Mouse (Mus musculus) heart, adult 8-10 months (tissue): ENCODE data around the gene Preb. TPM values are rescaled to one million over a fixed set of nuclear protein-coding genes. Genes with fewer than 3 reads are reported as not detected.
A peak's percentile ranks its signal among the peaks of the same experiment; 100 is the strongest.

Source experiments
- DNase-seq: peaks from one replicate; pipeline ENCODE4 v3.0.0; 2022; ENCODE audit warnings: low spot score
- total RNA-seq, 4 experiments: library from RNA; stranded (reverse); gene quantifications; 2 replicates each; pipeline ENCODE4 v1.2.4; 2022

Preb gene
- total RNA-seq, 4 experiments from 2014 or later, result 82.1 to 97.6 (median 89.6) TPM

DNA sequence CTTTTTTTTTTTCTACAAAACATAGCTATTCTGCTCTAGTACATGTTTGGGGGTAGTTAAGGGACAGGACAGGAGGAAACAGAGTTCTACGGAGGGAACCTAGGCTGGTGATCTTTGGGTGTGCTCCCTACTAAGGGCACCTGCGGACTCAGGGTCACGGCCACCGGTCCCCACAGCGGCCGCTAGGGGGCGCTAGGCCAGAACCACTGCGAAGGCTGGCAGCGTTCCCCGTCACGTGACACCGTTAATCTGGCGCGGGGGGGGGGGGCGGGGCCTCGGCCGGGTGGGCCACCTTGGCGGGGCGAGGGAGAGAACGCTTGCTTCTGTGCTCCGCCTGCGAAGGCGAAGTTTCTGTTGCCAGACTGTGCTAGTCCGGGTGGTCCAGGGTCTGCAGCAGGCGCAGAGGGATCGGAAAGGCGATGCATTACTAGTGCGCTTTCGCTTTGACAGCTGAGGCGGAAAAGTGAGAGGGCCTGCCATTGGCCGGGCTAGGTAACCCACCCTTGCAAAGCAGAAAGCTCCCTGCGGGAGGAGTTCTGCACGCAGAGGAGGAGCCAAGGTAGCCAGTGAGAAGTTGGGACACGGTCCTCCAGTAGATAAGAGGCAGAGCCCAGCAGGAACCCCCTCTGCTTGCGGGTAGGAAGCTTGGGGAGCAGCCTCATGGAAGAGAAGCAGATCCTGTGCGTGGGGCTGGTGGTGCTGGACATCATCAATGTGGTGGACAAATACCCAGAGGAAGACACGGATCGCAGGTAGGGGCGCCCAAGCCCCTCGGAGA lies 38.7 kb downstream of the Preb start, which contains the start of gene Khk:
Gene Khk (plus strand): TSS at position 176 of the 778 bp plus-strand sequence.
- DNase-seq, result peak; percentile 87

- DNase-seq, result no peak
Observed at GRCm38 (mm10) chr5:30920621-30921020, 39.5 kb downstream of the Preb start.

DNA sequence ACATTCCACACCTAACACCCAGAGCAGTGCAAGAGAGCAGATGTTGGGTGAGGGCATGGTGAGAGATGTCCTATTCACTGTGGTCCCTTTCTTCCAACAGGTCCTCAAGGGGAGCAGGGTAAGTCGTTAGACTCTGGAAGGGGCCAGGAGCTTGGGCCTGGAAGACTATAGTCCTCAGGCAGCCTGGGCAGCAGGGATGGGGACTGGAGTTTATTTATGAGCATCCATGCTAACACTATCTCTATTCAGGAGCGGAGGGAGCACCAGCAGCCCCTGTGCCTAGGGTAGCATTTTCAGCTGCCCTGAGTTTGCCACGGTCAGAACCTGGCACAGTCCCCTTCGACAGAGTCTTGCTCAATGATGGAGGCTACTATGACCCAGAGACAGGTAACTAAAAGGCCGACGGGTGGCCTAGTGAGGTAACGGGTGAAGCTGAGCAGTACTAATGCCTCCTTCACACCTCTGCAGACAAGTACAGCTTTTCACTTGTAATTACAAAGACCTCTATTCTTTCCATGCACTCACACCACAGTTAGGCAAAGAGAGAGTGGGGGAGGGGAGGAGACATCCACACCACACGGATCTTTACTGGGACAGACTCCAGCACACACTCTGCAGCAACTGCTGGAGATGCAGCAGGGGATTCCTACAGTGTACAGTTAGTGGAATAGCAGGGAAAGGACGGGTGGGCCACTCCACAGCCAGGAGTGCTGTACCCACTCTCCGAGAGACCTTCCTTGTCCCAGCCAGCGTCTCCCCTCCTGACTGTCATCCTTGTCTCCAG lies 40.1 kb downstream of the Preb start:
- no peak for DNase-seq

DNA sequence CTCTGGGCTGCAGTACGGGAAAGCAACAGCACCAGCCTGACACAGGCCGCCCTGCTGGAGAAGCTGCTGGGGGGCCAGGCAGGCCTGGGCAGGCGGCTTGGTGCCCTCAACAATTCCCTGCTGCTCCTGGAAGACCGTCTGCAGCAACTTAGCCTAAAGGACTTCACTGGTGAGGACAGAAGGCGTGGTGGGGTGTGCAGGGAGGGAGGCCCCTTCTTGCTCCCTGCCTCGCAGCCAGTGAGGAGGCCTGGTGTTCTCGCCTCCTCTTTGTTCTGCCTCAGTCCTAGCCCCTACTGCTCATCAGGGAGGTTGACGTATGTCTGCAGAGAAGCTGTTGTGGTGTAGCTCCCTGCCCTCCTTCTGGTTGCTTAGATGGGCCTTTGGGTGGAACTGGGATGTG lies 41.5 kb downstream of the Preb start:
- no peak for DNase-seq

DNA sequence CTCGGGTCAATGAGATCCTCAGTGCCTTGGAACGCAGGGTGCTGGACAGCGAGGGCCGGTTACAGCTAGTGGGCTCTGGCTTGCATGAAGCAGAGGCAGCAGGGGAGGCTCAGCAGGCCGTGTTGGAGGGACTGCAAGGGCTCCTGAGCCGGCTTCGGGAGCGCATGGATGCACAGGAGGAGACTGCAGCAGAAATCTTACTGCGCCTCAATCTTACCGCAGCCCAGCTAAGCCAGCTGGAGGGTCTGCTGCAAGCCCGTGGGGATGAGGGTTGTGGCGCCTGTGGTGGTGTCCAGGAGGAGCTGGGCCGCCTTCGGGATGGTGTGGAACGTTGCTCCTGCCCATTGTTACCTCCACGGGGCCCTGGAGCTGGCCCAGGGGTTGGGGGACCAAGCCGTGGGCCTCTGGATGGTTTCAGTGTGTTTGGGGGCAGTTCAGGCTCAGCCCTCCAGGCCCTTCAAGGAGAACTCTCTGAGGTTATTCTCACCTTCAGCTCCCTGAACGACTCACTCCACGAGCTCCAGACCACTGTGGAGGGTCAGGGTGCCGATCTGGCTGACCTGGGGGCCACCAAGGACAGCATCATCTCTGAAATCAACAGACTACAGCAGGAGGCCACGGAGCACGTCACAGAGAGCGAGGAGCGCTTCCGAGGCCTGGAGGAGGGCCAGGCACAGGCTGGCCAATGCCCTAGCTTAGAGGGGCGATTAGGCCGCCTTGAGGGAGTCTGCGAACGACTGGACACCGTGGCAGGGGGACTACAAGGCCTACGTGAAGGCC lies 42.1 kb downstream of the Preb start:
- no peak for DNase-seq

GRCm38 (mm10) chr5:30917348-30917747 lies 42.8 kb downstream of the Preb start:
- no peak for DNase-seq

GRCm38 (mm10) chr5:30916841-30917240 lies 43.3 kb downstream of the Preb start:
- no peak for DNase-seq

DNA sequence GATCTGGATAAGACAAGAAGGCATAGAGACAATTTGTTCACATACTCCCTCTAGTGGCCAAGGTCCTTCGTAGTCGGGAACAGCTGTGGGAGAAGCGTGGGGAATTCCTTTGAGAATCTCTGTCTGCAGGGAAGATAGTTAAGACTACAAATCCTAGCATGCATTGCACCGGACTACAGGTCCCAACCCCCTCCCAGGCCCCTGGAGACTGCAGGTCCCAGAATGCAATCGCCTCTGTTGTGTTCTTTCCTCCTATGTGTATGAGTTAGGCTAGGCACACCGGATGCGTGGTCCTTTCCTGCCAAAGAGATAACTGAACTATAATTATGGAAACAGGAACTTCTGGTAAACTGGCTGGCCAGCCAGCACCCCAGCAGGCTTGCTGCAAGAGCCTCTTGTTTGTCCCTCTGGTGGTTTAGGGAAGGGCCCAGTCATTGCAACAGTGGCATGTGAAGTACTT lies 44.2 kb downstream of the Preb start:
- peak; percentile 97 for DNase-seq

DNA sequence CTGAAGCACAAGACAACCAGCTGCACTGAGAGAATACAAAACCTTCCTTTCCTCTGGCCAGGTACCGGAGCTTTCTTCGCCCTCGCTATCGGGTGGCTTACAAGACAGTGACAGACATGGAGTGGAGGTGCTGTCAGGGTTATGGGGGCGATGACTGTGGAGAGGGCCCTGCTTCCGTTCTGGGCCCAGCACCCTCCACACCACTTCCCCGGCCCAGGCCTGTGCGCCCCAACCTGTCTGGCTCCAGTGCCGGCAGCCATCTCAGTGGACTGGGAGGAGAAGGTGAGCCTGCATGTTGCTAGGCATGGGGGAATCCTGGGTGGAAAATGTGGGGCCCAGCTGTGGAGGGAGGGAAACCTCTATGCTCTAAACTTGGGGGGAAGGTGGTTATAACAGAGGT lies 44.7 kb downstream of the Preb start:
- no peak for DNase-seq

DNA sequence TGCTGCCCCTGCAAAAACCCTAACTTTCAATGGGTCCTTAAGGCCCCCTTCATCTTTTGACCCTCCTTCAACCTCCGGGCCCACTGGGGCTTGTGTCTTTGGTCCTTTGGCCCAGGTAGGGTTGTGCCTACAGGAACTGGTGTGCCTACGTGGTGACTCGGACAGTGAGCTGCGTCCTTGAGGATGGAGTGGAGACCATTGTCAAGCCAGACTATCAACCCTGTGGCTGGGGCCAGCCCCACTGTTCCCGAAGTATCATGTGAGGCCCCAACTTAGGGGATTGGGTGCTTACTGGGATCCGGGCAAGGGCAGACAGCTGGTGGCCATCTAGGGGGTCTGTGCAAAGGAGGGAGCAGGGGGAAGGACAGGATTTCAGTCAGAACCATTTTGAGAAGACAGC lies 45.3 kb downstream of the Preb start:
- DNase-seq, result no peak

- DNase-seq, result no peak
Observed at GRCm38 (mm10) chr5:30914101-30914635, 46.0 kb downstream of the Preb start.

DNA sequence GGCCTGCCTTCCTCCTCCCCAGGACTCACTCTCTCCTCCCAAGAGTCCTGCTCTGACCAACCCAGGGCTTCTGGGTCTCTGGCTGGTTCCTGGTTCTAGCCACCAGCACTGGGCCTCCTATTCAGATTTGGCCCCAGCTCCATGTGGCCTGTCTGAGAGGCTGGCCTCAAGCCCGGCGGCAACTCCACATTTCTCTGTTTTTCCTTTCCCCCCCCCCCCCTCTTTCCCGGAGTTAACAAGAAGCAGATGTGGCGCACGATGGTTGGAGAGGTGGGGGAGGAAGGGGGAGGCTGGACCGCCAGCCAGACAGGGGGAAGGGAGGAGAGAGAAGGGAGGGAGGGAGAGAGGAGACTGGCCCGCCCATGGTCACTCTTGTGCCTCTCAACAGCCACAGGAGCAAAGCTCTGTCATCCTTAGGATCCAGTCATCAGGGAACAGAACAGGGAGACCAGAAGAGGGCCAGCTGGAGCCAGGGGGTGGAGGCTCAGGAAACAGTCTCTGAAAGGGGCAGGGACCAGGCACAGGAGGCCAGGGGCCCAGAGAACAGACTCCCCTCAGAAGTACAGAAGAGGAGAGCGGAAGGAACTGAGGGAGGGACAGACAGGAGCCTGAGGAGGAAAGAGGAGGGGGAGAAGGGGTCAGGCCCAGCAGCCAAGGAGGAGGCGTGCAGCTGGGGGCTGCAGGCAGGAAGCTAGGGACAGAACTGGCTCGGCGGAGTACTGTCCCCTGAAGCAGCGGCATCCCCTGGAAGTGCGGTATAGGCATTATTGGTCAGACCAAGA lies 46.9 kb downstream of the Preb start, which contains the start of gene Emilin1:
Gene Emilin1 (plus strand): TSS at position 343 of the 782 bp plus-strand sequence.
- peak; percentile 78 for DNase-seq

- no peak for DNase-seq
Observed at GRCm38 (mm10) chr5:30912156-30912555, 48.0 kb downstream of the Preb start.

DNA sequence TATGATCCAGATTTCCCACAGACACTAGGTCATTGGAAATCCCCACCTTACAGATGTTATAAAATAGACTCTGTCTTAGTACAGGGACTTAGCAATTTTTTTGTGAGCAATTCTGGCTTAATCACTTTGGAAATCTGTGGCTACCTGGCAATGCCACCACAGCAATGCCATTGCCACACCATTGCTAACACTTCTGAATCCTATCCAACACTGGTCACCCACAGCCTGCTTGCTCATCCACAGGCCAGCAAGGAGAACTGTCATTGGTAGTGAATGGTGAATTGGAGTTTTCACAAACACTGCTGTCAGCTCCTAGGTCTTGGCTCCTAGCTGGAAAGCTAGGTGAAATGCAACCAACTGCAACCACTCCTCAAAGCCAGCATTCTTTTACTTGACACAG lies 49.7 kb downstream of the Preb start:
- no peak for DNase-seq

DNA sequence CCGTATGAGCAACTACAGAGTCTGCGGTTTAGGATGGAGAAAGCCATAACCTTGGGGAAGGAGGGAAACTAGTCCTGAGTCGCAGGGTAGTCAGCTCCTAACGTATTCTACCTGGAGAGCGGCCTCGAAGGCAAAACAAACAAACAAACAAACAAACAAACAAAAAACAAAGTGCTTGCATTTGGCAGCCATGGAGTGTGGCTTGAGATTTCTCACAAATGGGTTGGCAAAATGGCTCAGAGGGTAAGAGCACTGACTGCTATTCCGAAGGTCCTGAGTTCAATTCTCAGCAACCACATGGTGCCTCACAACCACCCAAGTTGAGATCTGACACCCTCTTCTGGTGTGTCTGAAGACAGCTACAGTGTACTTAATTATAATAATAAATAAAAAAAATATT lies 50.3 kb downstream of the Preb start:
- no peak for DNase-seq

DNA sequence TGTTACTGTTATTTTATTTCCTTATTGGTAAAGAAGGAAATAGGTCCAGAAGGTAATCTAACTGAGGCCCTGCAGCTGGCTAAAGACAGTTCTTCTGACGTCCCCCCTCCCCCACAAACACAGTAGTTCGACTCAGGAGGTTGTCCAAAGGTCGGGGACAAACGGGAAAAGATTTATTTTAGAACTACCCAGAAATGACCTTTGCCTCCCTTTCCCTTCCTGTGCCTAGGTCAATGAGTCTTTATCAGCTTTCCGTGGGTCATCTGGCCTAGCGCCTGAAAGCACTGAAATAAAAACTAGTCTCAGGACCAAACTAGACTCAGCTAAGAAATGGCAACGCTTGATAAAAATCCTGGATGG lies 50.9 kb downstream of the Preb start:
- DNase-seq, result peak; percentile 61

DNA sequence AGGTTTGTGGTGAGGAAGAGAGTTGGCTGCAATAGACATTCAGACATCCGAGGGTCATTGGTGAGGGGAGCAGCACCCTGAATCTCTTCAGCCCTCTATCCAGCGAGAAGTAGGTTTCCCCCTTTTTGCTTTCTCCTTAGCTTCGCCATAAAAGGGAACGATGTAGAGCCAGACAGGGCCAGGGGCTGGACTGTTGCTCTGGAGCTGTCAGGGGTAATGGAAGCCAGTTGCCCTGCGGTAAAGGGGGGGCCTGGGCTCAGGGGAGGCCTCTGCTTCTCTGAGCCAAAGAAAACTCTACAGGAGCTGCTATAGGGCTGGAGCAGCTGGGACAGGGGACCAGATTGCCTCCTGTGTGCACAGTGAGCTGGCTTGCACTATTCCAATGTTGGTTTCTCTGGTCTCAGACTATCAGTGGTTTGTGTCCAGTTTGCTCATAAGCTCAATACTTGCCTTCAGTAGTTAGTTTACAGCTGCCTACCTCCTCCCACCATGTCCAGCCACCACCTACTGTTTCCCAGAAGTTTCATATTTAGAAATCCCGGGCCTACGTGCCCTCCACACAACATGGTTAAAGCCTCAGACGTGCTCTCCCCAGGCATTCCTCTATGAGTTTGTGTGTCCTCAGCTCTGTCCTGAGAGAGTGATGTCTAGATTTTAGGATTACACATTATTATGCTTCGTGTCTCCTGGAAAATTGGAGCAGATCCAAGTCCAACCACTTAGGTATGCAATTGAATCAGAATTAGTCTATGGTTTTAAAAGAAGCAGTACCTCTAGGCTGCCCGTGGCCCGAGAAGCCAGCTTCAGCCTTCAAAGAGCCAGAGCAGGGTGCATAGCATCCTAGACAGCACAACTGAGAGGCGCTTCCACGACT lies 51.5 kb downstream of the Preb start:
- DNase-seq, result peak; percentile 75

DNA sequence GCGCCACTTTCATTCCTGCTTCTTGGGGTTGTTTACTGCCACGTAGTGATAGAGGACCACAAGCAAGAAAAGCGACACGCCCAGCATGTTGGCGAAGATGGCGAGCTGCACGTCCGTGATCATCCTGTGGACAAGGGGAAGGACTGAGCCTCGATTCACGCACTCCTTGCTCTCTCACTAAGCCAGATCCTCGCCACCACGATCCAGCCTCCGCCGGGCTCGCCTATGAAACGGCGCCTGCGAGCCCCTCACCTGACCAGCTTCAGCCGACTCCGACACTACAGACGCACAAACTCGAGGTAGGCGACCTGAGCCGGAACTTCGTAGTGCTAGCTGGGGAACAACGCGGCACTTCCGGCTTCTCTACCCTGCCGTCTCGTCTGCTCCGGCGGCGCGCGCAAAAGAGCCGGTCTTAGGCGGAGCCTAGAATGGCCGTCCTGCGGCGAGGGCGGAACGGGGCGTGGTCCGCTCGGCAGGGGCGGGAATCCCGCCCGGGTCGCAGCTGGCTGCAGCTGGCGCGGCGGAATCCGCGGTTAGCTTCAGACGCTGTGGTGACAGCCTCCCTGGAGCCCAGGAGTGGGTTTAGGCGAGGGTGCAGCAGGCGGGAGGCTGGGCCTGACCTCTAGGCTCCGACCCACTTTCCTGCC lies 52.6 kb downstream of the Preb start, which contains the start of gene Ost4:
Gene Ost4 (minus strand): TSS at position 376 of the 647 bp plus-strand sequence.
- DNase-seq, result peak; percentile 98

- DNase-seq, result no peak
Observed at GRCm38 (mm10) chr5:30901860-30902259, 58.3 kb downstream of the Preb start.
